Mouse (Mus musculus) cortical plate, adult 2 months (tissue): ENCODE data around the gene Uvrag.

Experiments used
- CTCF ChIP-seq: fragments of 200-500 bp; IDR thresholded peaks from 2 replicates; pipeline ENCODE4 v1.5.1; 2011; ENCODE audit warnings: mild to moderate bottlenecking, control low read depth, low read length; ENCODE audit not compliant: insufficient read depth; ENCODE audit errors: extremely low read depth
- POLR2A ChIP-seq: fragments of 200-500 bp; IDR thresholded peaks from 2 replicates; pipeline ENCODE4 v1.6.1; 2011; ENCODE audit warnings: mild to moderate bottlenecking, low read length, control low read depth; ENCODE audit not compliant: insufficient read depth; ENCODE audit errors: extremely low read depth

DNA sequence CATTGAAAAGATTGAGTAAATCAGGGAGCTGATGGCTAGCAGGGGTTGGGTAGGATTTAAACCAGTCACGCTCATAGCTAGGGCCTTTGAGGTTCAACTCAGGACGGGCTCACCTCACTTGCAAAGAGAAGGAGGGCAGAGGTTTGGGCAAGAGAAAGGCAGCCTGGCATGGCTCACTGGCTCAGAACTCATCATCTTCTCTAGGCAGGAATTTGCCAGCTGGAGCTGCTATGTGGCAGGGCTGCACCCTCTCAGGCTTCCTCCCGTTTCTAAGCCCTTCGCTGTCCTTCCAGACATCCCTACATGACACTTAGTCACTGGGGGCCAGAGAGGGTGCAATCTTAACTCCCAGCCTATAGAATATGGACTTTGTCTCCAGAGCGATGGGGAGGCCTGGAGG lies 46.5 kb upstream of the Uvrag start:
- TF ChIP-seq POLR2A (no peak), CTCF (no peak)
